Comparison of ENCODE assay signal across 10 mouse cellular contexts in the genomic region with DNA sequence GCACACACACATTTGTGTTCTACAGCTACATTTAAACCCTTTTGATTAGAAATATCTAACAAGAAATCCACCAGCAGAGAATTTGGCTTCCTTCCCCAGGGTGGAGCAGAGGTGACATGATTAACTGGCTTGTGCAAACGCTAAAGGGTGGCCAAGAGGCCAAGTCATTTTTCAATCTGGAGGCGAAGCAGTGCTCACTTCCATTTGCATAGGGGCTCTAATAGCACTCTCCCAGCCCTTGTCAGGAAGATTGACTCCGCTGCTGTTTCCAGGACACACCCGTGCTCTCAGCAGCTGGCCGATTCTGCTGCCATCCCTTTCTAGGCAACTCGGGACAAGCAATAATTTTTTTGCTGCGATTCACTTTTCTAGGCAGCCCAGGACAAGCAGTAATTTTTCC. TPM values are rescaled to one million over a fixed set of nuclear protein-coding genes. Genes with fewer than 3 reads are reported as not detected.
A peak's percentile ranks its signal among the peaks of the same experiment; 100 is the strongest.
DNase-seq lines count a peak whose midpoint lies in the region; ATAC-seq and TF ChIP-seq lines count a peak whose summit lies in the region.
"Had no signal": no experiment of that assay in that cellular context is flagged by ENCODE, and none has a peak within 500 bp of the region (broad histone marks: within the 10 kb centered on the region; RNA-seq: fewer than 3 reads in every experiment).

No protein-coding gene starts in this region.

- H3K4me2 ChIP-seq in hindbrain, postnatal 0 days (ENCODE audit: low read depth, low read length) = no peak overlapping the region
- no peak overlapping the region for H3K4me2 ChIP-seq in limb, embryonic 15.5 days

- H3K9me3 ChIP-seq in hindbrain, postnatal 0 days (ENCODE audit: low read length) = no peaks in the 10 kb centered on the region
- H3K9me3 ChIP-seq in limb, embryonic 15.5 days = no peaks in the 10 kb centered on the region

- no peak overlapping the region for H3K27ac ChIP-seq in hindbrain, postnatal 0 days
- H3K27ac ChIP-seq in limb, embryonic 15.5 days = peak overlapping the region; percentile 43; the same call in 1 of the 2 replicates
- H3K27ac ChIP-seq in cerebellum, adult 2 months (ENCODE audit: insufficient read depth, low read length) = no peak overlapping the region
- H3K27ac ChIP-seq: liver, embryonic 14.5 days had no signal

- H3K9ac ChIP-seq in hindbrain, postnatal 0 days (replicated peaks; ENCODE audit: low read length) = no peak overlapping the region
- no peak overlapping the region for H3K9ac ChIP-seq in limb, embryonic 15.5 days
- H3K9ac ChIP-seq: liver, embryonic 14.5 days had no signal

- H3K4me3 ChIP-seq in hindbrain, postnatal 0 days (ENCODE audit: low read length) = no peak overlapping the region
- H3K4me3 ChIP-seq in limb, embryonic 15.5 days = no peak overlapping the region
- H3K4me3 ChIP-seq in cerebellum, adult 2 months (replicated peaks; ENCODE audit: insufficient read depth, low read depth, low read length) = no peak overlapping the region

- peak; percentile 46 for DNase-seq in adrenal gland, adult 2 months
- no peak for DNase-seq in adrenal gland, postnatal 25 days
- peak; percentile 29 for DNase-seq in adrenal gland, postnatal 36 days
- peak; percentile 10 for DNase-seq in hindbrain, postnatal 0 days (ENCODE audit: low spot score)
- no peak for DNase-seq in left cerebral cortex, postnatal 10 days (ENCODE audit: extremely low spot score in 1 of 2, low spot score in 2 of 2)
- DNase-seq in cerebellum, adult 2 months = no peak

- H3K36me3 ChIP-seq in hindbrain, postnatal 0 days (ENCODE audit: insufficient read depth, low read length) = no peaks in the 10 kb centered on the region
- no peaks in the 10 kb centered on the region for H3K36me3 ChIP-seq in limb, embryonic 15.5 days

- WGBS in hindbrain, postnatal 0 days = 32% methylated on average over 7 of the region's 7 CpGs
- 5% methylated on average over 7 of the region's 7 CpGs for WGBS in limb, embryonic 15.5 days
- WGBS in cerebellum, adult 2 months = 37% methylated on average over 7 of the region's 7 CpGs

- H3K27me3 ChIP-seq in hindbrain, postnatal 0 days (ENCODE audit: insufficient read depth, low read length) = no peaks in the 10 kb centered on the region
- 0 out of 2 replicates have a peak, but pooled peaks cover 3% of the 10 kb centered on the region for H3K27me3 ChIP-seq in limb, embryonic 15.5 days
- no peaks in the 10 kb centered on the region for H3K27me3 ChIP-seq in cerebellum, adult 2 months (ENCODE audit: control insufficient read depth, insufficient read depth, low read length)

- H3K4me1 ChIP-seq in hindbrain, postnatal 0 days (ENCODE audit: insufficient read depth, low read length) = no peaks in the 10 kb centered on the region; the same call in 1 of the 2 replicates
- peaks cover 13% of the 10 kb centered on the region for H3K4me1 ChIP-seq in limb, embryonic 15.5 days
- no peaks in the 10 kb centered on the region for H3K4me1 ChIP-seq in cerebellum, adult 2 months (ENCODE audit: control insufficient read depth, insufficient read depth, low read length)

- no peak for ATAC-seq in hindbrain, postnatal 0 days
- ATAC-seq in limb, embryonic 15.5 days (ENCODE audit: insufficient number of reproducible peaks, low FRiP score, low TSS enrichment, low read depth) = no peak
- ATAC-seq in inflammation-experienced regulatory T-cells, adult 6 months = no peak

- TF ChIP-seq CTCF in hindbrain, postnatal 0 days (IDR thresholded peaks at IDR 0.05; ENCODE audit: low read depth) = no peak
- TF ChIP-seq CTCF in cerebellum, adult 2 months (IDR thresholded peaks at IDR 0.05; ENCODE audit: borderline replicate concordance, insufficient read depth, low read depth, low read length) = no peak

- no peak for TF ChIP-seq POLR2A in cerebellum, adult 2 months (IDR thresholded peaks at IDR 0.05; ENCODE audit: borderline replicate concordance, insufficient read depth, low read length)

- intact Hi-C loops in left cerebral cortex, postnatal 10 days (cut with DNase I) = no loop called here

RNA-seq across cellular contexts. Expression of a gene that starts 11.2 kb away (rescaled TPM):
- total RNA-seq in adrenal gland, adult 2 months (2021) = not detected
- not detected in 2 replicates for polyA plus RNA-seq in adrenal gland, adult 2 months (2012; rRNA removed)
- total RNA-seq in adrenal gland, postnatal 25 days (2021) = not detected in 2 replicates
- total RNA-seq in adrenal gland, postnatal 36 days (2021) = not detected
- total RNA-seq in hindbrain, postnatal 0 days (2014; rRNA removed) = 1.4 TPM in 1 of 2 replicates, not detected in the other
- 1.1 and 1.9 TPM in 2 replicates for polyA plus RNA-seq in hindbrain, postnatal 0 days (2015; fragmentation: Nextera tagmentation; extraction: Ambion mirVana)
- 33.1 and 44.4 TPM in 2 replicates for polyA plus RNA-seq in limb, embryonic 15.5 days (2015; fragmentation: Nextera tagmentation; extraction: Ambion mirVana)
- not detected for total RNA-seq in left cerebral cortex, postnatal 10 days (2021)
- 0.29 TPM in 1 of 2 replicates, not detected in the other for polyA plus RNA-seq in cerebellum, adult 2 months (2012; rRNA removed)
- not detected for polyA plus RNA-seq in inflammation-experienced regulatory T-cells, adult 6 months (2017; shearing (Covaris generic))
- polyA plus RNA-seq: spleen, adult 2 months had no signal

Comparison
In these comparisons a context has a peak if more than half of its experiments do, and no peak if none do; other contexts are left out.
1. DNase-seq: peak in adrenal gland, adult 2 months (single experiment), adrenal gland, postnatal 36 days (2 of 2) and hindbrain, postnatal 0 days (single experiment); none in adrenal gland, postnatal 25 days (single experiment), left cerebral cortex, postnatal 10 days (0 of 2) and cerebellum, adult 2 months (0 of 2).